Mouse (Mus musculus) gastrocnemius, postnatal 4 days (tissue): ENCODE measurements around the gene Txndc5. TPM values are rescaled to one million over a fixed set of nuclear protein-coding genes. Genes with fewer than 3 reads are reported as not detected.

Experiments used
- DNase-seq, 2 experiments: peaks; one replicate each; pipeline ENCODE4 v3.0.0; 2021 to 2022; ENCODE audit warnings: low spot score in 2 of 2, mixed read lengths in 2 of 2
- total RNA-seq, 2 experiments: library from RNA; stranded (reverse); gene quantifications; 2 replicates each; pipeline ENCODE4 v1.2.3; 2021

Gene Txndc5
- total RNA-seq, 2 experiments from 2014 or later, result 118 to 121 TPM

DNA sequence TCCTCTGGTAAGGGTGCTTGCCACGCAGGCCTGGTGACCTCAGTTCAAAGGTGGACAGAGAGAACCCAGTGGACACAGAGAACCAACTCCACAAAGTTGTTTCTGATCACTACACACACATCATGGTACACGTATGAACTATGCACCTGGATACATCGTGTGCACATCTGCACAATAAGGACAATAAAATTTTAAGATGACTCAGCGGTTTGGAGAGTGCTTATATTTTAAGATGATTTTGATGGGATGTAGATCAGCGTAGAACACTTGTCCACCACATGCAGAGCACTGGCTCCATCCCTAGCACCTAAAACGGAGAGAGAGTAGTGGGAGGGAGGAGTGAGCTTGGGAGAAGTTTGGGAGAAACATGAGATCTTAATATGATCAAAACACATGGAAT, 55.1 kb downstream of the Txndc5 start:
- no peak for DNase-seq

DNA sequence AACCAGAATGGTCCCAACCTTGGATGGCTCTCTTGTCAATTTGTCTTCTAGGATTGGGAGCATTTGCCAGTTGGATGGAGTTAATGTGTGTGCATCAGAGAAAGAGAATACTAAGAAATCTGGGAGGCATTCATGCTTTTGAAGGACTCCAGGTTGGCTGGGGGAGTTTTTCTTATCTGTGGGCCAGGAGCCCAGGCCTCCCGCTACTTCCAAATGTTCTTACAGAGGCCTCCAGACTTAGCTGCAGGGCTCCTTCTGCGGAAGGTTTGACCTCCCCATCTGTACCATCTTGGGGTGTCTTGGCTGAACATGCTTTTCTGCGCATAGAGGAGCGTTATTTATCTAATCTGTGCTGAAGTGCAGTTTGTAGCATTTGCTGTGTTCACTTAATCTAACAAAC, 56.0 kb downstream of the Txndc5 start:
- no peak for DNase-seq

DNA sequence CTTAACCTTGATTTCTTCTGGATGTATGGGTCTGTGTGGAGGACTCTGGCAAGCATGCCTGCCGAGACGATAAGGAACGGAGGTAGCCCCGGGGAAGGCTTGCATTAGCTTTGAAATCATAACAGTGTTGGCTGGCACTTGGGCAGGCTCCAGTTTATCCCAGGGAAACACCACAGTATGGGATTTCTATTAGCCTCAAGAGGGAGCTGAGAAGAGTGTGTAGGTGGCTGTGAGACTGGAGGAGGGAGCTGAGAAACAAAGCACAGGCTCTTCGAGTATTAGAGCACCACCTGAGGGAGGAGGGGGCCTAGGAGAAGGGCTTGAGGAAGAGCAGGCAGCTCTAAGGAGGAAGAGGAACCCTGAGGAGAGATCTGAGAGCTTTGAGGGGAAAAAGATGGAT, 57.7 kb downstream of the Txndc5 start:
- DNase-seq, result no peak

DNA sequence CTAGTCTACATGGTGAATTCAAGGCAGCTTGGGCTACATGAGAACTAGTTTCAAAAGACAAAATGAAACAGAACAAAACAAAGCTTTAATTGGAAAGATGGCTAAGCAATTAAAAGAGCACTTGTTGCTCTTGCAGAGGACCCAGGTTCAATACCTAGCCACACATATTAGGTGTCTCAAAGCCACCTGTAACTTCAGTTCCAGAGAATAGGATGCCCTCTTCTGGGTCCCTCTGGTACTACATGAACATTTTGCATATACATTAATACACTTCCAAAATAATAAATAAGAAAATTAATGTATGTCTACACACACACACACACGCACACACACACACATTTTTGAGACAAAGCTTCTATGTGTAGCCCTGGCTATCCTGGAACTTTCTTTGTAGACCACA, 65.2 kb downstream of the Txndc5 start:
- DNase-seq, result no peak

DNA sequence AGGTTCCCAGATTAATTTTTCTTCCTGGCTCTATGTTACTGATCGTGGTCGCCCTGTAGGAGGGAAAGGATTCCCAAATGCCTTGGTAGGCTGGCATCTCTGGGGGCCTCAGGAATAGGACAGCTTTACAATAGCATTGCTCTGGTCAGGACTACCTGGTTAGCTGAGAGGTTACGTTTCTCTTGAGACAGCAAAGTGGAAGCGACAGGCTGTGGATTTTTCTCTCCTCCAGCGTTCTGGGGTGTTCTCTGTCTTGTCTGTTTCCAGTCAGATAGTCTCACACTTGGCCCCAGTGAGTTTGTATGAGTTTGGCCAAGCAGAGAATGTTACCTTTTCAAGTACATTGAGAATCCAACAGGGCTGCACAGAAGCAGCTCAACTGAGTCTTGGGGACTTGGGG, 77.2 kb downstream of the Txndc5 start:
- DNase-seq, result no peak

Other genes starting within 250 kb of the Txndc5 start
- gene Bmp6, start 183.7 kb downstream of the Txndc5 start, total RNA-seq, result 1 to 10 TPM; 8.6 to 8.9 TPM
- 10 to 100 TPM; 10.2 to 10.8 TPM for gene Bloc1s5, start 106.3 kb upstream of the Txndc5 start, total RNA-seq
- gene Eef1e1, start 130.2 kb upstream of the Txndc5 start, total RNA-seq, result 10 to 100 TPM; 13.7 to 18.0 TPM